Mouse (Mus musculus) olfactory bulb, adult 2 months (tissue): Measurements from ENCODE around the gene Ryr1.

Source experiments
- CTCF ChIP-seq: fragments of 200-500 bp; IDR thresholded peaks from 2 replicates; pipeline ENCODE4 v1.5.1; 2012; ENCODE audit warnings: low read depth, mild to moderate bottlenecking, low read length, moderate library complexity; ENCODE audit not compliant: insufficient read depth
- POLR2A ChIP-seq: fragments of 200-500 bp; IDR thresholded peaks from 2 replicates; pipeline ENCODE4 v1.6.1; 2012; ENCODE audit warnings: mild to moderate bottlenecking, low read depth, low read length, moderate library complexity; ENCODE audit not compliant: insufficient read depth

- no peak for TF ChIP-seq CTCF
- no peak for TF ChIP-seq POLR2A
Measured at GRCm38 (mm10) chr7:28955295-28955897, 169.6 kb downstream of the Ryr1 start.
